20 mouse cellular contexts compared by ENCODE assay signal in the genomic region with DNA sequence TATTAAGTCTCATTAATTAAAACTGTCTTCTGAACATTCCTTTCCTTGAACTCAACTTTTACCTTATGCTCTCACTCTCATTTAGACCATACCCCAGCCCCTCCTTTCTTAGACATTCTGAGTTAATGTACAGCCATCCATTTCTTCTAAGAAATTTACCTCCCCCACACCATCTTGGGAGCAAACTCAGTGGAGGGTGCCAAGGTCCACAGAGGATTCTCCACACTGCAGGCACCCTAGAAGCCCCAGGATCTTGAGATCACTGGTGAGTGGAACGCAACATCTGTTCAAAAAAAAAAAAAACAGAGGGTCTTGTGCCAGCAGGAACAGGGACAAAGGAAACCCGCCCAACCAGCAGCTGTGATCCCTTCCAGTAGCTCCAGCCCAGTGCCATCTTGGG. TPM values are rescaled to one million over a fixed set of nuclear protein-coding genes. Genes with fewer than 3 reads are reported as not detected.
A peak's percentile ranks its signal among the peaks of the same experiment; 100 is the strongest.
DNase-seq lines count a peak whose midpoint lies in the region; ATAC-seq and TF ChIP-seq lines count a peak whose summit lies in the region.
"Had no signal": no experiment of that assay in that cellular context is flagged by ENCODE, and none has a peak within 500 bp of the region (broad histone marks: within the 10 kb centered on the region; RNA-seq: fewer than 3 reads in every experiment).

No protein-coding gene starts in this region.

- TF ChIP-seq POLR2A in kidney, adult 2 months (IDR thresholded peaks at IDR 0.05; ENCODE audit: low read depth, low read length) = no peak

- TF ChIP-seq CTCF in kidney, adult 2 months (conservative IDR thresholded peaks at IDR 0.05; ENCODE audit: insufficient read depth, insufficient read length, low read depth, low read length) = no peak

- whole genome bisulfite sequencing in kidney, adult 2 months = 59% methylated on average over 2 of the region's 2 CpGs
- WGBS in kidney, embryonic 16.5 days = 85% methylated on average over 2 of the region's 2 CpGs

- 0 out of 2 replicates have a peak, but pooled peaks cover 3% of the 10 kb centered on the region for H3K9me3 ChIP-seq in kidney, embryonic 16.5 days (ENCODE audit: low read length)
- H3K9me3 ChIP-seq: embryonic facial prominence, embryonic 12.5 days; forebrain, embryonic 15.5 days; hindbrain, embryonic 12.5 days had no signal

- peak overlapping the region; percentile 83 for H3K27ac ChIP-seq in kidney, adult 2 months (ENCODE audit: insufficient read depth, low read depth, low read length)
- no peak overlapping the region for H3K27ac ChIP-seq in kidney, embryonic 16.5 days (ENCODE audit: low read length)
- H3K27ac ChIP-seq: embryonic facial prominence, embryonic 12.5 days; forebrain, embryonic 15.5 days; heart, embryonic 13.5 days; hindbrain, embryonic 12.5 days had no signal

- no peaks in the 10 kb centered on the region for H3K36me3 ChIP-seq in kidney, adult 2 months (ENCODE audit: control insufficient read depth, insufficient read depth, low read length)
- no peaks in the 10 kb centered on the region for H3K36me3 ChIP-seq in kidney, embryonic 16.5 days (ENCODE audit: insufficient read depth, low read length)
- H3K36me3 ChIP-seq: embryonic facial prominence, embryonic 12.5 days; forebrain, embryonic 15.5 days; heart, embryonic 13.5 days; hindbrain, embryonic 12.5 days had no signal

- H3K4me1 ChIP-seq in kidney, adult 2 months (ENCODE audit: control insufficient read depth, insufficient read depth, low read length) = no peaks in the 10 kb centered on the region; the same call in 1 of the 2 replicates
- no peaks in the 10 kb centered on the region for H3K4me1 ChIP-seq in kidney, embryonic 16.5 days (ENCODE audit: insufficient read depth, low read length)
- H3K4me1 ChIP-seq: embryonic facial prominence, embryonic 12.5 days; forebrain, embryonic 15.5 days; heart, embryonic 13.5 days; hindbrain, embryonic 12.5 days had no signal

- H3K4me3 ChIP-seq in kidney, adult 2 months (ENCODE audit: insufficient read depth, low read depth, low read length) = no peak overlapping the region
- no peak overlapping the region for H3K4me3 ChIP-seq in kidney, embryonic 16.5 days (ENCODE audit: low read length)
- H3K4me3 ChIP-seq: embryonic facial prominence, embryonic 12.5 days; forebrain, embryonic 15.5 days; heart, embryonic 13.5 days; hindbrain, embryonic 12.5 days had no signal

- ATAC-seq in kidney, embryonic 16.5 days (ENCODE audit: low FRiP score, low TSS enrichment) = peak; percentile 78; the same call in 1 of the 2 replicates
- ATAC-seq: forebrain, embryonic 15.5 days had no signal

- no peaks in the 10 kb centered on the region for H3K27me3 ChIP-seq in kidney, adult 2 months (replicated peaks; ENCODE audit: control insufficient read depth, insufficient read depth, low read length)
- no peaks in the 10 kb centered on the region for H3K27me3 ChIP-seq in kidney, embryonic 16.5 days (ENCODE audit: insufficient read depth, low read length)
- H3K27me3 ChIP-seq: CH12.LX; embryonic facial prominence, embryonic 12.5 days; forebrain, embryonic 15.5 days; heart, embryonic 13.5 days; hindbrain, embryonic 12.5 days had no signal

- no peak overlapping the region for H3K9ac ChIP-seq in kidney, embryonic 16.5 days (replicated peaks; ENCODE audit: low read length)
- H3K9ac ChIP-seq: embryonic facial prominence, embryonic 12.5 days; forebrain, embryonic 15.5 days; heart, embryonic 13.5 days; hindbrain, embryonic 12.5 days had no signal

- no peak overlapping the region for H3K4me2 ChIP-seq in kidney, embryonic 16.5 days (replicated peaks; ENCODE audit: low read depth, low read length)
- H3K4me2 ChIP-seq: embryonic facial prominence, embryonic 12.5 days; forebrain, embryonic 15.5 days; heart, embryonic 13.5 days; hindbrain, embryonic 12.5 days had no signal

- DNase-seq in kidney, adult 2 months = peak; percentile 86
- DNase-seq in kidney, postnatal 4 days = no peak
- peak; percentile 41 to 77 for DNase-seq in kidney, postnatal 25 days
- no peak for DNase-seq in right cerebral cortex, adult 18-20 months
- DNase-seq in lung, postnatal 10 days = no peak
- no peak for DNase-seq in adrenal gland, adult 8-10 months
- DNase-seq: adrenal gland, adult 2 months; cerebellum, adult 11 months; cerebellum, adult 8-10 months; cerebellum, postnatal 14 days; embryo, embryonic 11 days; gastrocnemius, postnatal 36 days; heart, adult 11 months; heart, postnatal 36 days had no signal

RNA-seq across cellular contexts. Expression of a gene that starts 13.2 kb away (rescaled TPM):
- 20.8 and 29.1 TPM in 2 replicates for polyA plus RNA-seq in kidney, adult 2 months (2012; rRNA removed)
- 19.0 and 19.8 TPM in 2 replicates for polyA plus RNA-seq in kidney, embryonic 16.5 days (2015; fragmentation: Nextera tagmentation; extraction: Ambion mirVana)
- total RNA-seq in adrenal gland, adult 8-10 months (2022) = 10 to 100 TPM; 20.1 to 35.2 (median 23.2) TPM

Comparison
In these comparisons a context has a peak if more than half of its experiments do, and no peak if none do; other contexts are left out.
1. DNase-seq: peak in kidney, adult 2 months (single experiment) and kidney, postnatal 25 days (2 of 2); none in kidney, postnatal 4 days (0 of 2), right cerebral cortex, adult 18-20 months (single experiment), lung, postnatal 10 days (single experiment) and adrenal gland, adult 8-10 months (single experiment).